Mouse (Mus musculus) C3H10T1/2 (cell line): ENCODE results near the gene Lcn10. TPM values are rescaled to one million over a fixed set of nuclear protein-coding genes. Genes with fewer than 3 reads are reported as not detected.

ENCODE experiments used
- polyA plus RNA-seq, 2 experiments: library from polyadenylated mRNA; unstranded; fragments of >200 nt; fragmentation: generic; extraction: Trizol; gene quantifications; one replicate each; pipeline ENCODE4 v1.2.1; 2012; ENCODE audit warnings: missing spikeins in 2 of 2

Lcn10 gene
- polyA plus RNA-seq = not detected

DNA sequence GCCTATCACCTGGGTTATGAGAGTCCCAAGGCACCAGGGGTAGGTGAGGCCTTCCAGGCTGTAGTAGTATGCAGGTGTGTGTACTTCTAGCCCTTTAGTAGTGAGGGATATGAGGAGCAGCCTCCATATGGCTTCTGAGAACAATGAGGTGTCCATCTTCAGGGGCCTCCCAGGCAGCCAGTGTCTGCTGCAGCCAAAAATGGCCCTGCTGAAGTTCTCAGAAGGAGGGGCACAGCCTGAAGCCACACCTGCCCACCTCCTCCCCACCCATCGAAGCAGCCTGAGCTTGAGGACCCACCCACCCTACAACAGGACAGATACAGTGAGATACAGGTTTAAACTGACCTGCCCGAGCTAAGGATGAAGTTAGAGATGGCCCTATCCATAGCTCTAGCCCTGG is at the start of gene Lcn10:
Gene Lcn10, plus strand, starts transcription at position 301 of the 400 bp plus-strand sequence.

DNA sequence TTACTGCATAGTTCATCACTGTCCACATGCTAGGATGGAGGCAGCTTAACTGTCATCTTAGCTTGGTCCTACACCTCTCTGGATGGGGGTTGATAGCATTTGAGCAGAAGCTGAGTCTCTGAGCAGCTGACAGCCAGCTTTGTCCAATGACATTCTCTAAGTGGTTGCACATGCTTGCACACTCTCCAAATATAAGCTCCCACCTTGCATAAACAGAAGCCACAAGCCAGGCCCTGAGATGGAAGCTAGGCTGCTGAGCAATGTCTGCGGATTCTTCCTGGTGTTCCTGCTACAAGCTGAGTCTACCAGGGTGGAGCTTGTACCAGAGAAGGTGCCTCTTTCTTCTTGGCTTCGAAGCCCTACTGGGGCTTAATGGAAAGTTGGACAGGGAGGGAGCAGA is 29.6 kb upstream of the Lcn10 start, which contains the start of gene Lcn8:
Gene Lcn8, plus strand, starts transcription at position 219 of the 400 bp plus-strand sequence.

DNA sequence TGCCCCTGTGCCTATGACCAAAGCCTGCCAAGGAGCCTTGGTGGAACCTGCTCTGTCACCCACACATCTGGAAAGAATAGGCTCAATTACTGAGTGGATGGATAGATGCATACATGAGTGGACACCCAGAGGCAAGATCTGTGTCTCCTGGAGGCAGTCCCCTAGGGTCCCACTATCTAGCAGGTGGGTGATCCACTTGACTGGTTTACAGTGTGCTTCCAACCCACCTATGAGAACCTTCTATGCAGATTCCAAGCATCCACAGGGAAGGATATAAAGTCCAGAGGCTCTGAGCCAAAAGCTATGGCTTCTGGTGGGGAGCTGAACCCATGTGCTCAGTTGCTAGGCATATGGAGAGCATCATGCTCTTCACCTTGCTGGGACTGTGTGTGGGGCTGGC is 24.9 kb upstream of the Lcn10 start, which contains the start of gene Lcn5:
Gene Lcn5, plus strand, starts transcription at position 301 of the 400 bp plus-strand sequence.

DNA sequence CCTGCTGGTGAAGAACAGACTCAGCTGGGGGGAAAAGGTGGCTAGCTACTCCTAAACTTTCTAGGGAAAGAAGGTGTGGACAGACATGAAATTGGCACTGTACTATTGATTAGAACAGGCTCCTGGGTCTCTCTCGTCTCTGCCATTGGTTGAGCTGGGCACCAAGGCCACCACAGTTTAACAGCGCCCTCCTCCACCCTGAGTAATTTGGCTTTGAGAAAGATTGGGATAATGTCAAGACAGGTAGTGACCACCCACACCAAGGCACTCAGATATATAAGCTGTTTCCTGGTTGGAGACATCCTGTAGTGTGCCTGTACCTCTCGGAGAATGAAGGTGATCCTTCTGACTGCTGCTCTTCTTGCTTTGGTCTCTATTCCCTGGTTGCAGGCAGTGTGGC is 6.0 kb upstream of the Lcn10 start, which contains the start of gene Lcn6:
Gene Lcn6, plus strand, starts transcription at position 301 of the 400 bp plus-strand sequence.

DNA sequence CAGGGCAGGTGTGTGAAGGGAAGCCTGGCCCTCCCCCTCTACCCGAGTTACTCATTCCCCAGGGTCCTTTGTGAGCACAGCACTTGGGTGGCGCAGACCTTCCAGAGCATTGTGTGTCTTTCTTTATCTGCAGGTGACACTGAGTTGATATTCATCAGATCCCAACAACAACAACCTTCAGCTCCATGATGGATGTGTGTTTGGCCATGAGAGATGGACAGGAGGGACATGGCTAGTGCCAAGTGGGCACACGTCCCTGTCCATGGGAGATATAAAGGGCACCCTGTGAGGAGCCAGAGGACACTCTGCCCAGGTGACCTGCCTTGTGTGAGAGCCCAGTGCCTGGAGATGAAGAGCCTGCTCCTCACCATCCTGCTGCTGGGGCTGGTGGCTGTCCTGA is 17.2 kb downstream of the Lcn10 start, which contains the start of gene Obp2a:
Gene Obp2a, plus strand, starts transcription at position 301 of the 400 bp plus-strand sequence.

DNA sequence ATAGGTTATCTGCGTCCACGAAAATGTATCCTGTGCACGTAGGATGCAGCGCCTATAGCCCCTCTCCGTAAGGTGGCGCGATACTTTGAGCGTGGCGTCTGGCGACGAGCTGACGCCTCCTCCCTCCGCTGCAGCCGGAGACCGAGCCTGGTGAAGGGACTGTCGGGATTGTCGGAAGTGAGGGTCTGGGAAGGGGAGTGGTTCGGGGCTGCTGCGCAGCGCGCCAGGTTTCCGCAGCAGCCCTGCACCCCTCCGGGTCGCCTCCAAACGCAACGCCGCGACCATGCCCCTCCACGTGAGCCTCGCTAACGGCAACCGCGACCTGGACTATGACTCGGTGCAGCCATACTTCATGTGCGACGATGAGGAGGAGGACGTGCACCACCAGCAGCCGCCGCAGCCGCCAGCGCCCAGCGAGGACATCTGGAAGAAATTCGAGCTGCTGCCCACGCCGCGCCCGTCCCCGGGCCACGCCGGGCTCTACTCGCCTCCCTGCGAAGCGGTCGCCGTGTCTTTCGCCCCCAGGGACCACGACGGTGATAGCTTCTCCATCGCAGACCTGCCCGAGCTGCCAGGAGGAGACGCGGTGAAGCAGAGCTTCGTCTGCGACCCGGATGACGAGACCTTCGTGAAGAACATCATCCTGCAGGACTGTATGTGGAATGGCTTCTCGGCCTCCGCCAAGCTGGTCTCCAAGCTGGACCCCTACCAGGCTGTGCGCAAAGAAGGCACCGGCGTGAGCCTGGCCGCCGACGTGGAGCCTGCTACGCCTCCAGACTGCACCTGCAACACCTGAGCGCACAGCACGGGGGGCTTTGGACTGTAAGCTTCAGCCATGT is 24.3 kb downstream of the Lcn10 start, which contains the start of gene Bmyc:
Gene Bmyc, plus strand, starts transcription at position 97 of the 839 bp plus-strand sequence.

Other genes starting within 250 kb of the Lcn10 start
- under 1 TPM; 0.15 to 0.94 TPM for gene Clic3, start 225.9 kb upstream of the Lcn10 start, polyA plus RNA-seq
- gene Paxx, start 221.6 kb upstream of the Lcn10 start, polyA plus RNA-seq = 10 to 100 TPM; 25.6 to 61.9 TPM
- under 1 TPM; 0.07 to 0.30 TPM for gene Ptgds, start 212.7 kb upstream of the Lcn10 start, polyA plus RNA-seq
- not detected for gene Lcn12, start 188.8 kb upstream of the Lcn10 start, polyA plus RNA-seq
- gene Fbxw5, start 182.0 kb upstream of the Lcn10 start, polyA plus RNA-seq = 10 to 100 TPM; 24.9 to 52.5 TPM
- 1 to 10 TPM in 1 of 2 experiments, under 1 TPM in 1; 0.85 to 9.2 TPM for gene C8g, start 181.0 kb upstream of the Lcn10 start, polyA plus RNA-seq
- gene Traf2, start 135.8 kb upstream of the Lcn10 start, polyA plus RNA-seq = 10 to 100 TPM; 29.4 to 32.2 TPM
- 100 to 1,000 TPM; 602 to 888 TPM for gene Edf1, start 124.9 kb upstream of the Lcn10 start, polyA plus RNA-seq
- 1 to 10 TPM in 1 of 2 experiments, under 1 TPM in 1; 0.09 to 1.1 TPM for gene Mamdc4, start 107.9 kb upstream of the Lcn10 start, polyA plus RNA-seq
- gene Phpt1, start 107.5 kb upstream of the Lcn10 start, polyA plus RNA-seq = 100 to 1,000 TPM; 104 to 192 TPM
- gene Ajm1, start 101.0 kb upstream of the Lcn10 start, polyA plus RNA-seq = 1 to 10 TPM in 1 of 2 experiments, under 1 TPM in 1; 0.04 to 1.9 TPM
- 10 to 100 TPM; 38.7 to 57.3 TPM for gene Rabl6, start 74.2 kb upstream of the Lcn10 start, polyA plus RNA-seq
- gene Ccdc183, start 65.0 kb upstream of the Lcn10 start, polyA plus RNA-seq = 1 to 10 TPM in 1 of 2 experiments, under 1 TPM in 1; 0.82 to 1.3 TPM
- 1 to 10 TPM; 5.8 to 8.5 TPM for gene Tmem141, start 60.7 kb upstream of the Lcn10 start, polyA plus RNA-seq
- under 1 TPM; 0.09 to 0.51 TPM for gene Fcna, start 54.7 kb upstream of the Lcn10 start, polyA plus RNA-seq
- not detected for gene Lcn8, start 29.6 kb upstream of the Lcn10 start, polyA plus RNA-seq
- gene Lcn5, start 24.8 kb upstream of the Lcn10 start, polyA plus RNA-seq = not detected
- gene Lcn6, start 5.9 kb upstream of the Lcn10 start, polyA plus RNA-seq = not detected
- gene Obp2a, start 17.3 kb downstream of the Lcn10 start, polyA plus RNA-seq = not detected
- not detected for gene Bmyc, start 24.0 kb downstream of the Lcn10 start, polyA plus RNA-seq
- not detected for gene Obp2b, start 54.3 kb downstream of the Lcn10 start, polyA plus RNA-seq
- not detected for gene Lcn3, start 82.8 kb downstream of the Lcn10 start, polyA plus RNA-seq
- gene Lcn11, start 94.3 kb downstream of the Lcn10 start, polyA plus RNA-seq = not detected
- gene Gm13539, start 99.5 kb downstream of the Lcn10 start, polyA plus RNA-seq = not detected
- not detected for gene Glt6d1, start 133.1 kb downstream of the Lcn10 start, polyA plus RNA-seq
- gene Lcn9, start 140.4 kb downstream of the Lcn10 start, polyA plus RNA-seq = not detected
- not detected for gene Sohlh1, start 164.5 kb downstream of the Lcn10 start, polyA plus RNA-seq
- gene Kcnt1, start 181.0 kb downstream of the Lcn10 start, polyA plus RNA-seq = under 1 TPM in 1 of 2 experiments, not detected in 1; 0.06 TPM